Mouse (Mus musculus) ES-E14 (cell line): Measurements from ENCODE around the gene Plagl2. TPM values are rescaled to one million over a fixed set of nuclear protein-coding genes. Genes with fewer than 3 reads are reported as not detected.

Source experiments
- DNase-seq: peaks from one replicate; pipeline ENCODE4 v3.0.0-alpha.2; 2013; ENCODE audit warnings: low read depth, low spot score
- H3K27ac ChIP-seq: 2 replicates; pipeline ENCODE4 v1.5.1; 2012; ENCODE audit warnings: low read depth, mild to moderate bottlenecking, low read length, moderate library complexity, mixed read lengths; ENCODE audit not compliant: poor library complexity, insufficient read depth, severe bottlenecking
- H3K36me3 ChIP-seq: 2 replicates; pipeline ENCODE4 v1.6.1; 2012; ENCODE audit warnings: mild to moderate bottlenecking, low read length, moderate library complexity, mixed read lengths; ENCODE audit not compliant: control insufficient read depth, poor library complexity, insufficient read depth, severe bottlenecking
- H3K4me1 ChIP-seq, 2 experiments: fragments of 150-350 bp in 1 of 2; sonication (generic) in 1 of 2; 2 replicates each; pipeline ENCODE4 v1.6.1; 2012; ENCODE audit warnings: low read length in 2 of 2, mild to moderate bottlenecking in 1 of 2, mixed read lengths in 1 of 2; ENCODE audit not compliant: control insufficient read depth in 2 of 2, insufficient read depth in 2 of 2, poor library complexity in 1 of 2
- H3K4me3 ChIP-seq, 2 experiments: fragments of 150-350 bp in 1 of 2; sonication (generic) in 1 of 2; 2 replicates each; pipeline ENCODE4 v1.5.1; 2012; ENCODE audit warnings: low read length in 2 of 2, low read depth in 1 of 2, mild to moderate bottlenecking in 1 of 2, mixed read lengths in 1 of 2; ENCODE audit not compliant: insufficient read depth in 1 of 2, poor library complexity in 1 of 2, severe bottlenecking in 1 of 2
- H3K9ac ChIP-seq: 2 replicates; pipeline ENCODE4 v1.6.1; 2012; ENCODE audit warnings: low read depth, mild to moderate bottlenecking, low read length, mixed read lengths; ENCODE audit not compliant: poor library complexity, insufficient read depth, severe bottlenecking
- H3K9me3 ChIP-seq: fragments of 150-350 bp; sonication (generic); 2 replicates; pipeline ENCODE4 v1.6.1; 2012; ENCODE audit warnings: low read depth, mild to moderate bottlenecking, low read length; ENCODE audit not compliant: control insufficient read depth, insufficient read depth
- CHD2 ChIP-seq: IDR thresholded peaks from 2 replicates; pipeline ENCODE4 v1.6.1; 2014; ENCODE audit warnings: mild to moderate bottlenecking, low read depth, low read length, inconsistent platforms
- HCFC1 ChIP-seq: IDR thresholded peaks from 2 replicates; pipeline ENCODE4 v1.6.1; 2012; ENCODE audit warnings: low read length, inconsistent platforms, borderline replicate concordance; ENCODE audit not compliant: insufficient read depth
- MAFK ChIP-seq: IDR thresholded peaks from 2 replicates; pipeline ENCODE4 v1.6.1; 2014; ENCODE audit warnings: mild to moderate bottlenecking, low read depth, low read length, inconsistent platforms; ENCODE audit not compliant: insufficient read depth
- ZC3H11A ChIP-seq: IDR thresholded peaks from 2 replicates; pipeline ENCODE4 v1.6.1; 2012; ENCODE audit warnings: low read depth, mild to moderate bottlenecking, inconsistent platforms, low read length, borderline replicate concordance
- ZNF384 ChIP-seq: IDR thresholded peaks from 2 replicates; pipeline ENCODE4 v1.6.1; 2012; ENCODE audit warnings: low read depth, low read length, inconsistent platforms
- in situ Hi-C, 2 experiments: fragments of 600-800 bp; cut with MboI; formaldehyde crosslinking; loops; one replicate each; pipeline ENCODE4 v1.15.1; 2025; ENCODE audit warnings: low sequenced_read_pairs in 2 of 2, inconsistent platforms in 1 of 2; ENCODE audit not compliant: unreplicated experiment in 2 of 2
- total RNA-seq: library from RNA; depleted of rRNA; stranded (reverse); fragments of 300-350 nt; gene quantifications from 2 replicates; pipeline ENCODE4 v1.2.3, GENCODE M21; 2012

Plagl2 gene
- total RNA-seq, 1 experiment = 3.9 TPM

GRCm38 (mm10) chr2:153214771-153215259 is 26.4 kb downstream of the Plagl2 start:
- Histone ChIP-seq H3K4me3 (no peak overlapping the region), H3K36me3 (0 out of 2 replicates have a peak, but pooled peaks cover 2% of the 10 kb centered on the region), H3K27ac (no peak overlapping the region), H3K4me1 (0 out of 4 replicates have a peak, but pooled peaks cover 0 to 4% of the 10 kb centered on the region in 2 experiments), H3K9ac (no peak overlapping the region), H3K9me3 (no peaks in the 10 kb centered on the region)
- DNase-seq = no peak
- no peak for TF ChIP-seq MAFK
- TF ChIP-seq ZC3H11A = no peak
- TF ChIP-seq ZNF384 = no peak
- no peak for TF ChIP-seq HCFC1
- TF ChIP-seq CHD2 = no peak
- in situ Hi-C loops = no loop called here

GRCm38 (mm10) chr2:153213351-153213750 is 27.9 kb downstream of the Plagl2 start:
- Histone ChIP-seq H3K9ac (no peak overlapping the region), H3K36me3 (peaks cover 12% of the 10 kb centered on the region; the same call in 1 of the 2 replicates), H3K27ac (no peak overlapping the region), H3K9me3 (no peaks in the 10 kb centered on the region), H3K4me3 (no peak overlapping the region), H3K4me1 (peaks cover 0 to 4% of the 10 kb centered on the region in 2 experiments; a peak in 1 of 4 replicates)
- DNase-seq = no peak
- TF ChIP-seq MAFK = no peak
- no peak for TF ChIP-seq ZC3H11A
- TF ChIP-seq CHD2 = no peak
- no peak for TF ChIP-seq HCFC1
- TF ChIP-seq ZNF384 = no peak
- in situ Hi-C loops = no loop called here

GRCm38 (mm10) chr2:153211451-153211850 is 29.8 kb downstream of the Plagl2 start:
- Histone ChIP-seq H3K9me3 (no peaks in the 10 kb centered on the region), H3K36me3 (peaks cover 21% of the 10 kb centered on the region; the same call in 1 of the 2 replicates), H3K4me1 (peaks cover 0 to 4% of the 10 kb centered on the region in 2 experiments; a peak in 1 of 4 replicates), H3K9ac (no peak overlapping the region), H3K27ac (no peak overlapping the region), H3K4me3 (no peak overlapping the region)
- no peak for TF ChIP-seq MAFK
- TF ChIP-seq CHD2 = no peak
- DNase-seq = no peak
- in situ Hi-C loops = no loop called here

GRCm38 (mm10) chr2:153209286-153209685 is 31.9 kb downstream of the Plagl2 start:
- H3K9ac ChIP-seq = no peak overlapping the region
- TF ChIP-seq ZC3H11A (no peak), MAFK (no peak), HCFC1 (no peak), CHD2 (no peak), ZNF384 (no peak)
- peaks cover 0 to 2% of the 10 kb centered on the region in 2 experiments; a peak in 1 of 4 replicates for H3K4me1 ChIP-seq
- no peak for DNase-seq
- in situ Hi-C loops = no loop called here
- no peak overlapping the region for H3K4me3 ChIP-seq
- H3K36me3 ChIP-seq = peaks cover 25% of the 10 kb centered on the region; the same call in 1 of the 2 replicates
- no peaks in the 10 kb centered on the region for H3K9me3 ChIP-seq
- H3K27ac ChIP-seq = no peak overlapping the region
